Mouse (Mus musculus) spleen, adult 2 months (tissue): ENCODE results near the gene Smg5. TPM values are rescaled to one million over a fixed set of nuclear protein-coding genes. Genes with fewer than 3 reads are reported as not detected.
A peak's percentile ranks its signal among the peaks of the same experiment; 100 is the strongest.

Experiments
- DNase-seq, 2 experiments: peaks; one replicate each; pipeline versions ENCODE4 v3.0.0 to v3.0.0-alpha.2; 2012 to 2021; ENCODE audit warnings: low spot score in 2 of 2, low read depth in 1 of 2
- H3K27ac ChIP-seq: fragments of 200-500 bp; 2 replicates; pipeline ENCODE4 v1.5.1; 2012; ENCODE audit warnings: low read length, inconsistent platforms; ENCODE audit not compliant: insufficient read depth
- H3K27me3 ChIP-seq: fragments of 200-500 bp; 2 replicates; pipeline ENCODE4 v1.6.1; 2012; ENCODE audit warnings: mild to moderate bottlenecking, moderate library complexity, low read length, inconsistent platforms; ENCODE audit not compliant: control insufficient read depth, insufficient read depth
- H3K36me3 ChIP-seq: fragments of 200-500 bp; 2 replicates; pipeline ENCODE4 v1.6.1; 2012; ENCODE audit warnings: mild to moderate bottlenecking, low read length, inconsistent platforms; ENCODE audit not compliant: control insufficient read depth, insufficient read depth
- H3K4me1 ChIP-seq: fragments of 200-500 bp; 2 replicates; pipeline ENCODE4 v1.6.1; 2011; ENCODE audit warnings: inconsistent platforms; ENCODE audit not compliant: control insufficient read depth, insufficient read depth, insufficient read length
- H3K4me3 ChIP-seq: fragments of 200-500 bp; 2 replicates; pipeline ENCODE4 v1.5.1; 2011; ENCODE audit warnings: mild to moderate bottlenecking, inconsistent platforms; ENCODE audit not compliant: insufficient read depth, insufficient read length; ENCODE audit errors: extremely low read depth
- CTCF ChIP-seq: fragments of 200-500 bp; IDR thresholded peaks from 2 replicates; pipeline ENCODE4 v1.5.1; 2011; ENCODE audit warnings: mild to moderate bottlenecking, inconsistent platforms; ENCODE audit not compliant: insufficient read depth, insufficient read length, insufficient replicate concordance; ENCODE audit errors: extremely low read depth
- POLR2A ChIP-seq: fragments of 200-500 bp; IDR thresholded peaks from 2 replicates; pipeline ENCODE4 v1.6.1; 2011; ENCODE audit warnings: low read depth, low read length, inconsistent platforms
- WGBS: fragments of 180-500 bp; shearing (Covaris S2); methylation state at CpG from one replicate; pipeline ENCODE4 v1.1.7; 2018; 5-methylcytosine and 5-hydroxymethylcytosine counted together
- polyA plus RNA-seq: library from polyadenylated mRNA; depleted of rRNA; stranded (reverse); fragments of >200 nt; gene quantifications from 2 replicates; pipeline ENCODE4 v1.2.3, GENCODE M21; 2012; rRNA removed

Smg5 gene
- polyA plus RNA-seq, 1 experiment, result 64.6 TPM

- 0 out of 2 replicates have a peak overlapping the region, but pooled peaks have one; percentile 10 for H3K27ac ChIP-seq
- no peak for DNase-seq
- no peaks in the 10 kb centered on the region for H3K27me3 ChIP-seq
- peaks cover 12% of the 10 kb centered on the region for H3K36me3 ChIP-seq
- no peak for TF ChIP-seq POLR2A
- TF ChIP-seq CTCF, result no peak
- 89% methylated on average over 4 of the region's 4 CpGs for WGBS
- peaks cover 1% of the 10 kb centered on the region; the same call in 1 of the 2 replicates for H3K4me1 ChIP-seq
- H3K4me3 ChIP-seq, result no peak overlapping the region
These were observed 75.6 kb downstream of the Smg5 start for GRCm38 (mm10) chr3:88411681-88412080.

Other genes with a start within 250 kb of the Smg5 start
- 119 and 142 TPM in 2 replicates for gene Mef2d, start 193.9 kb upstream of the Smg5 start, polyA plus RNA-seq
- gene Rhbg, start 81.6 kb upstream of the Smg5 start, polyA plus RNA-seq, result 0.21 and 0.29 TPM in 2 replicates
- not detected in 2 replicates for gene Gm38392, start 49.0 kb upstream of the Smg5 start, polyA plus RNA-seq
- gene Tsacc, start 39.3 kb upstream of the Smg5 start, polyA plus RNA-seq, result 1.7 and 2.1 TPM in 2 replicates
- gene Cct3, start 39.1 kb upstream of the Smg5 start, polyA plus RNA-seq, result 72.2 and 77.4 TPM in 2 replicates
- gene Glmp, start 11.2 kb upstream of the Smg5 start, polyA plus RNA-seq, result 116 and 118 TPM in 2 replicates
- 1.1 and 1.6 TPM in 2 replicates for gene Tmem79, start 112 bp upstream of the Smg5 start, polyA plus RNA-seq
- gene Paqr6, start 28.3 kb downstream of the Smg5 start, polyA plus RNA-seq, result 4.3 and 4.4 TPM in 2 replicates
- gene Bglap3, start 36.5 kb downstream of the Smg5 start, polyA plus RNA-seq, result 0.21 and 0.27 TPM in 2 replicates
- not detected in 2 replicates for gene Bglap2, start 42.4 kb downstream of the Smg5 start, polyA plus RNA-seq
- gene Bglap, start 48.2 kb downstream of the Smg5 start, polyA plus RNA-seq, result 0.41 and 0.43 TPM in 2 replicates
- 67.6 and 105 TPM in 2 replicates for gene Pmf1, start 74.1 kb downstream of the Smg5 start, polyA plus RNA-seq
- gene Slc25a44, start 88.9 kb downstream of the Smg5 start, polyA plus RNA-seq, result 13.9 and 17.1 TPM in 2 replicates
- gene Sema4a, start 124.9 kb downstream of the Smg5 start, polyA plus RNA-seq, result 54.3 and 67.0 TPM in 2 replicates
- gene Lmna, start 173.7 kb downstream of the Smg5 start, polyA plus RNA-seq, result 51.3 and 72.3 TPM in 2 replicates
- gene Mex3a, start 196.1 kb downstream of the Smg5 start, polyA plus RNA-seq, result 1.00 and 1.0 TPM in 2 replicates
- 1.0 and 1.3 TPM in 2 replicates for gene Rab25, start 212.0 kb downstream of the Smg5 start, polyA plus RNA-seq
- gene Lamtor2, start 216.8 kb downstream of the Smg5 start, polyA plus RNA-seq, result 104 and 141 TPM in 2 replicates
- gene Ubqln4, start 217.5 kb downstream of the Smg5 start, polyA plus RNA-seq, result 32.5 and 33.7 TPM in 2 replicates
- 77.2 and 88.7 TPM in 2 replicates for gene Ssr2, start 239.6 kb downstream of the Smg5 start, polyA plus RNA-seq